Mouse (Mus musculus) cerebellum, adult 2 months (tissue): ENCODE results near the gene Rtp1.

Experiments used
- CTCF ChIP-seq: fragments of 200-500 bp; IDR thresholded peaks from 2 replicates; pipeline ENCODE4 v1.5.1; 2011; ENCODE audit warnings: low read depth, mild to moderate bottlenecking, control low read depth, low read length, moderate library complexity, borderline replicate concordance; ENCODE audit not compliant: insufficient read depth
- POLR2A ChIP-seq: fragments of 200-500 bp; IDR thresholded peaks from 2 replicates; pipeline ENCODE4 v1.6.1; 2011; ENCODE audit warnings: low read length, control low read depth, borderline replicate concordance; ENCODE audit not compliant: insufficient read depth

DNA sequence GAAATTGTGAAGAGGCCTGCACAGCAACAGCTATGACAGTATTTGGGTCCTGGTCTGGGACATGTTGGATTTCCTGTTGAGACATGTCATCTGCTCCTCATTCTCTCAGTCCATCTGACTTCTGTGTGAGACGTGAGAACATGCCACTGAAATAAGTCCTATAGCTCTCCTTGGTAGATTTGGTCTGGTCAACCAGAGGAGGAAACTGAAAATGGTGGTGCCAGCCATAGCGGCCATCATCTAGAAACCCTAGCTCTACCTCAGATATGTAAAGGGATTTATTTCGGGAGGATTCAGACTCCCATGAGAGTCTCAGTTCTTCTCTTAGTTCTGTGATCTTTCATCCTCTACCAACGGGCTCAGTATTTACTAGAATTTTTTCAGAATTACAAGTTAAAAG lies 46.7 kb downstream of the Rtp1 start:
- TF ChIP-seq POLR2A, result no peak
- TF ChIP-seq CTCF, result no peak
